Mouse (Mus musculus) adrenal gland, postnatal 14 days (tissue): ENCODE results near the gene 1700016C15Rik. TPM values are rescaled to one million over a fixed set of nuclear protein-coding genes. Genes with fewer than 3 reads are reported as not detected.

Experiments used
- DNase-seq: peaks from one replicate; pipeline ENCODE4 v3.0.0; 2021; ENCODE audit warnings: mixed read lengths
- long read RNA-seq, 2 experiments: library from polyadenylated mRNA; stranded (forward); transcript quantifications; one replicate each; pipeline ENCODE4 v2.0.0; 2021
- total RNA-seq: library from RNA; stranded (reverse); gene quantifications from 2 replicates; pipeline ENCODE4 v1.2.3, GENCODE M21; 2021

1700016C15Rik gene
- total RNA-seq = not detected in 2 replicates
- long read RNA-seq, experiment 1 = 0 reads
- long read RNA-seq, experiment 2 = 0 reads

- DNase-seq = no peak
Observed at GRCm38 (mm10) chr1:177729043-177730024, at the start of gene 1700016C15Rik. Gene 1700016C15Rik, plus strand, starts transcription at chr1:177729814.

GRCm38 (mm10) chr1:177681239-177681638 lies 48.4 kb upstream of the 1700016C15Rik start:
- DNase-seq = no peak

GRCm38 (mm10) chr1:177683931-177684836 lies 45.4 kb upstream of the 1700016C15Rik start:
- no peak for DNase-seq

GRCm38 (mm10) chr1:177684901-177685300 lies 44.7 kb upstream of the 1700016C15Rik start:
- peak; percentile 31 for DNase-seq

GRCm38 (mm10) chr1:177686137-177686536 lies 43.5 kb upstream of the 1700016C15Rik start:
- DNase-seq = no peak

GRCm38 (mm10) chr1:177686982-177687381 lies 42.6 kb upstream of the 1700016C15Rik start:
- peak; percentile 14 for DNase-seq

GRCm38 (mm10) chr1:177692491-177692890 lies 37.1 kb upstream of the 1700016C15Rik start:
- peak; percentile 29 for DNase-seq

- DNase-seq = no peak
Observed at GRCm38 (mm10) chr1:177693486-177694252, 35.9 kb upstream of the 1700016C15Rik start.

GRCm38 (mm10) chr1:177700560-177700959 lies 29.1 kb upstream of the 1700016C15Rik start:
- no peak for DNase-seq

GRCm38 (mm10) chr1:177702481-177703146 lies 27.0 kb upstream of the 1700016C15Rik start:
- DNase-seq = peak; percentile 83

- no peak for DNase-seq
Observed at GRCm38 (mm10) chr1:177703147-177703807, 26.3 kb upstream of the 1700016C15Rik start.

- peak; percentile 11 for DNase-seq
Observed at GRCm38 (mm10) chr1:177705204-177705603, 24.4 kb upstream of the 1700016C15Rik start.

- no peak for DNase-seq
Observed at GRCm38 (mm10) chr1:177707571-177707970, 22.0 kb upstream of the 1700016C15Rik start.

GRCm38 (mm10) chr1:177708583-177709055 lies 21.0 kb upstream of the 1700016C15Rik start:
- DNase-seq = peak; percentile 32

- DNase-seq = no peak
Observed at GRCm38 (mm10) chr1:177711000-177711399, 18.6 kb upstream of the 1700016C15Rik start.

GRCm38 (mm10) chr1:177711418-177711817 lies 18.2 kb upstream of the 1700016C15Rik start:
- DNase-seq = no peak

- DNase-seq = no peak
Observed at GRCm38 (mm10) chr1:177713635-177714396, 15.8 kb upstream of the 1700016C15Rik start.

- no peak for DNase-seq
Observed at GRCm38 (mm10) chr1:177714397-177715012, 15.1 kb upstream of the 1700016C15Rik start.

- no peak for DNase-seq
Observed at GRCm38 (mm10) chr1:177716448-177716847, 13.2 kb upstream of the 1700016C15Rik start.
